Mouse (Mus musculus): ENCODE results near the gene Wdr62.

DNA sequence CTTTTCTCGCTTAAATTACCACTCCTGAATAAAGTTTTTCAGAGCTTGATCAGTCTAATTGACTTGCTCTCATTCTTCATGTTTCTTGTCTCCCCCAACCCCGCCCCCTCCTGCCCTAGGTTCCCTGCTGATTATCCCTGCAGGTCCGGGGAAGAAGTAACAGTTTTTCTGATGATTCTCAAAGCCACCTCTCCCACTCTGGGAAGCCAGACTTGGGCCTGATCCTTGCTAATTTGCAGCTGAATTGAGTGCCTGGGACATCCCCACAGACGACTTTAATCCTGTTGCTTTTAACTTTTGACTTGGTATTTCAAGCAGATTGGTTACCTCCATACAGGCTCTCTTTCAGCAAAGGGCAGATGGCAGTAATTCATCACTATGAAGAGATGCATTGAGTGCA, 69.2 kb downstream of the Wdr62 start:
- TF ChIP-seq CTCF (IDR thresholded peaks at IDR 0.05; ENCODE audit: low read depth, low read length) (no peak), POLR2AphosphoS5 (IDR thresholded peaks at IDR 0.05; ENCODE audit: insufficient replicate concordance, low read depth, low read length) (no peak)
